Mouse (Mus musculus) E14TG2a.4 (cell line): ENCODE measurements around the gene Armc9.

Source experiments
- CTCF ChIP-seq: conservative IDR thresholded peaks from 2 replicates; pipeline ENCODE4 v1.5.1; 2014; ENCODE audit warnings: low read length
- NANOG ChIP-seq: IDR thresholded peaks from 2 replicates; pipeline ENCODE4 v1.6.1; 2014; ENCODE audit warnings: borderline replicate concordance, low read length, mixed read lengths

GRCm38 (mm10) chr1:86265060-86265459 lies 110.5 kb downstream of the Armc9 start:
- TF ChIP-seq CTCF (no peak), NANOG (no peak)
